Mouse (Mus musculus): ENCODE data around the gene Prok2.

- TF ChIP-seq POLR2A (IDR thresholded peaks at IDR 0.05; ENCODE audit: extremely low read depth, insufficient read depth, low read length) (no peak), CTCF (IDR thresholded peaks at IDR 0.05; ENCODE audit: extremely low read depth, insufficient read depth, low read length) (no peak)
These were observed 5.7 kb upstream of the Prok2 start for GRCm38 (mm10) chr6:99731926-99732325.

Data from cortical plate, adult 2 months (tissue).